Mouse (Mus musculus) C2C12 (cell line): ENCODE data around the gene Mybphl.

Experiments used
- CTCF ChIP-seq: IDR thresholded peaks from one replicate; pipeline ENCODE4 v1.5.1; 2011; ENCODE audit not compliant: control insufficient read depth, insufficient read depth, insufficient read length
- USF1 ChIP-seq: IDR thresholded peaks from one replicate; pipeline ENCODE4 v1.6.1; 2011; ENCODE audit warnings: low read depth, mild to moderate bottlenecking, control low read depth, moderate library complexity

DNA sequence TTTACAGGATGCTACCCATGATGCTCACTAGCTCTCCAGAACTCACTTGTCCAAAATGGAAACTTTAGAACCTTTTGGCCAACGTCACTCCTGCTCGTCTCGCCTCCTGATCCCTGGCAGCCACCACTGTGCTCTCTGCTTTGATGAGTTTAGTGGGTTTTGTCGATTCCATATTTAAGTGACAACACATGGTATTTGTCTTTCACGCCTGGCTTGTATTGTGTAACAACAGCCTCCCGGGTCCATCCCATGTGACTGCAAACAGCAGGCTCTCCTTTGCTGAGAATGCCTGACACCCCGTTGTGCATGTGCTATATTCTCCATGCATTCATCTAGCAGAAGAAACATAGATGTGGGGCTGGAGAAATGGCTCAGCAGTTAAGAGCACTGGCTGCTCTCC is 22.5 kb upstream of the Mybphl start:
- TF ChIP-seq CTCF (no peak), USF1 (no peak)
